ENCODE assay signal across 18 mouse cellular contexts in genomic region chr16:35905355-35905754, GRCm38 (mm10). TPM values are rescaled to one million over a fixed set of nuclear protein-coding genes. Genes with fewer than 3 reads are reported as not detected.
A peak's percentile ranks its signal among the peaks of the same experiment; 100 is the strongest.
DNase-seq lines count a peak whose midpoint lies in the region; ATAC-seq and TF ChIP-seq lines count a peak whose summit lies in the region.
"Had no signal": no experiment of that assay in that cellular context is flagged by ENCODE, and none has a peak within 500 bp of the region (broad histone marks: within the 10 kb centered on the region; RNA-seq: fewer than 3 reads in every experiment).

No protein-coding gene starts in this region.

- no peak overlapping the region for H3K4me3 ChIP-seq in heart, embryonic 16.5 days (ENCODE audit: low read length)
- H3K4me3 ChIP-seq in myocyte = no peak overlapping the region
- H3K4me3 ChIP-seq: gastrocnemius, adult 2 months; intestine, embryonic 15.5 days; neural tube, embryonic 13.5 days had no signal

- TF ChIP-seq POLR2A in myocyte (IDR thresholded peaks at IDR 0.05; ENCODE audit: insufficient read length, low read depth) = no peak

- peak; percentile 32; the same call in 1 of the 2 replicates for ATAC-seq in heart, embryonic 16.5 days (replicated peaks; ENCODE audit: extremely low read depth, insufficient read depth, low FRiP score)
- ATAC-seq in activated CD4-positive, CD25-positive, alpha-beta regulatory T cell, adult 4 months = peak; percentile 74
- ATAC-seq in megakaryocyte, adult 5-6 weeks (ENCODE audit: poor library complexity, severe bottlenecking) = no peak
- ATAC-seq: forebrain, postnatal 0 days; intestine, embryonic 15.5 days had no signal

- no peak overlapping the region for H3ac ChIP-seq in myocyte (ENCODE audit: control insufficient read depth, insufficient read length)

- H3K4me2 ChIP-seq in heart, embryonic 16.5 days (ENCODE audit: low read depth, low read length) = no peak overlapping the region
- no peak overlapping the region for H3K4me2 ChIP-seq in myocyte (ENCODE audit: low read depth)
- H3K4me2 ChIP-seq: intestine, embryonic 15.5 days; neural tube, embryonic 13.5 days had no signal

- H3K27me3 ChIP-seq in heart, embryonic 16.5 days (ENCODE audit: control insufficient read depth, insufficient read depth, low read length) = no peaks in the 10 kb centered on the region
- no peaks in the 10 kb centered on the region for H3K27me3 ChIP-seq in myocyte (ENCODE audit: control insufficient read depth, insufficient read depth, insufficient read length)
- H3K27me3 ChIP-seq: intestine, embryonic 15.5 days; neural tube, embryonic 13.5 days had no signal

- 89% methylated on average over 3 of the region's 3 CpGs for WGBS in heart, embryonic 16.5 days

- H3K36me3 ChIP-seq in heart, embryonic 16.5 days (ENCODE audit: control insufficient read depth, insufficient read depth) = no peaks in the 10 kb centered on the region
- H3K36me3 ChIP-seq in myocyte (ENCODE audit: control insufficient read depth, insufficient read depth) = no peaks in the 10 kb centered on the region
- H3K36me3 ChIP-seq: intestine, embryonic 15.5 days; neural tube, embryonic 13.5 days had no signal

- no peak overlapping the region for H3K9ac ChIP-seq in heart, embryonic 16.5 days (ENCODE audit: low read length)
- H3K9ac ChIP-seq: forebrain, postnatal 0 days; intestine, embryonic 15.5 days; neural tube, embryonic 13.5 days had no signal

- H3K27ac ChIP-seq in heart, embryonic 16.5 days (ENCODE audit: low read length) = no peak overlapping the region
- H3K27ac ChIP-seq: gastrocnemius, adult 2 months; intestine, embryonic 15.5 days; neural tube, embryonic 13.5 days had no signal

- peaks cover 8% of the 10 kb centered on the region; the same call in 1 of the 2 replicates for H3K9me3 ChIP-seq in heart, embryonic 16.5 days (replicated peaks; ENCODE audit: control insufficient read depth, low read length)
- H3K9me3 ChIP-seq: intestine, embryonic 15.5 days had no signal

- 0 out of 2 replicates have a peak, but pooled peaks cover 4% of the 10 kb centered on the region for H3K4me1 ChIP-seq in heart, embryonic 16.5 days (ENCODE audit: control insufficient read depth, insufficient read depth, low read length)
- H3K4me1 ChIP-seq: intestine, embryonic 15.5 days; neural tube, embryonic 13.5 days had no signal

- H3K79me2 ChIP-seq in myocyte (ENCODE audit: control insufficient read depth, insufficient read depth) = no peaks in the 10 kb centered on the region

- DNase-seq in heart, adult 11 months = no peak
- peak; percentile 28 for DNase-seq in thymus, postnatal 4 days
- no peak for DNase-seq in urinary bladder, postnatal 36 days (ENCODE audit: low spot score in 2 of 2)
- no peak for DNase-seq in embryo, embryonic 9.5 days (ENCODE audit: extremely low spot score)
- DNase-seq: adrenal gland, adult 2 months; cerebellum, adult 11 months; cerebellum, postnatal 25 days; forebrain, postnatal 0 days; gastrocnemius, adult 2 months; heart, adult 18-20 months; left cerebral cortex, postnatal 4 days; lung, postnatal 14 days had no signal

TF ChIP-seq in myocyte, 11 proteins besides CTCF, POLR2A, EP300 and RAD21:
- peak in 2 of 3 experiments; percentile 31 to 54 for TF ChIP-seq MYOD1 (IDR thresholded peaks at IDR 0.05; ENCODE audit: control insufficient read depth in 1 of 3, insufficient read length in 2 of 3, low read depth in 2 of 3)
- peak in 2 of 3 experiments; percentile 48 to 69 for TF ChIP-seq MYOG (IDR thresholded peaks at IDR 0.05; ENCODE audit: control insufficient read depth in 1 of 3, insufficient read depth in 1 of 3, insufficient read length in 2 of 3, low read depth in 2 of 3)
- TF ChIP-seq CEBPB (IDR thresholded peaks at IDR 0.05; ENCODE audit: insufficient read depth, poor library complexity, severe bottlenecking) = no peak

RNA-seq across cellular contexts. Expression of gene Parp9, which starts 32.9 kb away (rescaled TPM):
- 11.0 and 15.4 TPM in 2 replicates for polyA plus RNA-seq in heart, embryonic 16.5 days (2015; fragmentation: Nextera tagmentation; extraction: Ambion mirVana)
- 10 to 100 TPM; 83.1 to 86.9 TPM for polyA plus RNA-seq in activated CD4-positive, CD25-positive, alpha-beta regulatory T cell, adult 4 months (2017; shearing (Covaris generic))
- polyA plus RNA-seq in myocyte (2012; fragmentation: generic; extraction: Trizol) = 1.2 TPM
- total RNA-seq in megakaryocyte, adult 5-6 weeks (2015) = 25.0 and 26.3 TPM in 2 replicates
- 48.2 and 63.1 TPM in 2 replicates for total RNA-seq in megakaryocyte, adult 5-6 weeks (2017)

RNA-seq across cellular contexts. Expression of gene Dtx3l, which starts 33.6 kb away (rescaled TPM):
- 7.7 and 9.4 TPM in 2 replicates for polyA plus RNA-seq in heart, embryonic 16.5 days (2015; fragmentation: Nextera tagmentation; extraction: Ambion mirVana)
- 10 to 100 TPM; 61.6 to 62.8 TPM for polyA plus RNA-seq in activated CD4-positive, CD25-positive, alpha-beta regulatory T cell, adult 4 months (2017; shearing (Covaris generic))
- 0.83 TPM for polyA plus RNA-seq in myocyte (2012; fragmentation: generic; extraction: Trizol)
- 32.6 and 36.5 TPM in 2 replicates for total RNA-seq in megakaryocyte, adult 5-6 weeks (2015)
- total RNA-seq in megakaryocyte, adult 5-6 weeks (2017) = 50.0 and 51.3 TPM in 2 replicates

RNA-seq across cellular contexts. Expression of gene Parp14, which starts 34.0 kb away (rescaled TPM):
- polyA plus RNA-seq in heart, embryonic 16.5 days (2015; fragmentation: Nextera tagmentation; extraction: Ambion mirVana) = 1.7 and 2.5 TPM in 2 replicates
- 10 to 100 TPM; 38.7 to 42.6 TPM for polyA plus RNA-seq in activated CD4-positive, CD25-positive, alpha-beta regulatory T cell, adult 4 months (2017; shearing (Covaris generic))
- 0.23 TPM for polyA plus RNA-seq in myocyte (2012; fragmentation: generic; extraction: Trizol)
- 35.4 and 36.6 TPM in 2 replicates for total RNA-seq in megakaryocyte, adult 5-6 weeks (2015)
- total RNA-seq in megakaryocyte, adult 5-6 weeks (2017) = 41.9 and 42.4 TPM in 2 replicates

Comparison
In these comparisons a context has a peak if more than half of its experiments do, and no peak if none do; other contexts are left out.
1. RNA of gene Parp14, which starts 34.0 kb away (polyA plus RNA-seq): 38.7 to 42.6 TPM in activated CD4-positive, CD25-positive, alpha-beta regulatory T cell, adult 4 months; 1.7 to 2.5 TPM in heart, embryonic 16.5 days and 0.23 TPM in myocyte (single experiment); every median in the first group is over 10 times any median in the second.